Mouse (Mus musculus): ENCODE results near the gene Serpina16.

Serpina16 gene

GRCm38 (mm10) chr12:103656848-103657626 is 18.9 kb downstream of the Serpina16 start, which contains the start of gene Serpina6:
TSS of gene Serpina6 (minus strand) at chr12:103657212.
- DNase-seq (ENCODE audit: low spot score in 2 of 2) = no peak

- no peak for DNase-seq (ENCODE audit: low spot score in 2 of 2)
These were observed 20.6 kb downstream of the Serpina16 start for GRCm38 (mm10) chr12:103655123-103656044.

- DNase-seq (ENCODE audit: low spot score in 2 of 2) = no peak
These were observed 22.1 kb downstream of the Serpina16 start for GRCm38 (mm10) chr12:103653836-103654235.

GRCm38 (mm10) chr12:103646314-103646713 is 29.6 kb downstream of the Serpina16 start:
- DNase-seq (ENCODE audit: low spot score in 2 of 2) = no peak

GRCm38 (mm10) chr12:103644601-103645000 is 31.3 kb downstream of the Serpina16 start:
- no peak for DNase-seq (ENCODE audit: low spot score in 2 of 2)

- no peak for DNase-seq (ENCODE audit: low spot score in 2 of 2)
These were observed 32.1 kb downstream of the Serpina16 start for GRCm38 (mm10) chr12:103643818-103644217.

- peak in 1 of 2 experiments; percentile 19 for DNase-seq (ENCODE audit: low spot score in 2 of 2)
These were observed 32.6 kb downstream of the Serpina16 start for GRCm38 (mm10) chr12:103643336-103643735.

GRCm38 (mm10) chr12:103635846-103636245 is 40.1 kb downstream of the Serpina16 start:
- no peak for DNase-seq (ENCODE audit: low spot score in 2 of 2)

GRCm38 (mm10) chr12:103634430-103634829 is 41.5 kb downstream of the Serpina16 start:
- no peak for DNase-seq (ENCODE audit: low spot score in 2 of 2)

- DNase-seq (ENCODE audit: low spot score in 2 of 2) = no peak
These were observed 44.7 kb downstream of the Serpina16 start, which contains the start of gene Serpina10 for GRCm38 (mm10) chr12:103631203-103631612. TSS of gene Serpina10 (minus strand) at chr12:103631444.

All from spleen, postnatal 36 days (tissue).